Mouse (Mus musculus) megakaryocyte-erythroid progenitor cell, adult 5 weeks (primary cell): ENCODE data around the gene Rbm12. TPM values are rescaled to one million over a fixed set of nuclear protein-coding genes. Genes with fewer than 3 reads are reported as not detected.

Experiments
- polyA plus RNA-seq: library from polyadenylated mRNA; stranded (reverse); fragments of >175 nt; gene quantifications from 2 replicates; pipeline ENCODE4 v1.2.3, GENCODE M21; 2012

Rbm12 gene
- 4.0 and 4.6 TPM in 2 replicates for polyA plus RNA-seq

DNA sequence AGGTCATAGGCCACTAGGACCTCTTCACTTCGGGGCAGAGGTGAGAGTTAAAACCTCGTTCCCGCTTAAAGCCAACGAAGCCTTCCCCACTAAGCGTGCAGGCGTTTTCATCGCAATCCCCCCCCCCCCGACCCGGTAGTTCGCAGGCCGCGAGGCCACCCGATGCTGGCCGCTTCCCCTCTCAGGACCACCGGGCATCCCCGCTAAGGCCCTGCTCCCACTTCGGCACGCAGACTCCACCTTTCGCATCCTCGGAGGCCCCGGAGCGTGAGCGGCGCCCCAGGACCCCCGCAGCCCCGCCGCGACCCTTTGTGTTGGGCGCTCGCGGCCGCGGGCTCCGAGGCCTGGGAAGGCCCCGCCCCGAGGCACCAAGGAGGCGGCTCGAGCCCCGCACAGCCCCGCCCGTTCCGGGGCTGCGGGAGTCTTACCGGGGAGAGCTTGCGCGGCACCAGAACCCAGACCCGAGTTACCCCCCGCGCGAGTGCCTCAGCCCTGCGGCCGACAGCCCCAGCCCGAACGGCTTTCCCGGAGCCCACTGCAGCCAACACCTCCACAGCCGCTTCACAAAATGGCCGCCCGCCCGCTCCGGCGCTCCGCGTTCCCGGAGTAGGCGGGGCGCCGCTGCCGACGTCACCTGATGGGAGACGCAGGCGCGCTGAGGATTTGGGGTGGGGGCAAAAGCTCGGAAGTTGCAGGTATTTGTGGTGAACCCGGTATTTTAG is at the start of gene Rbm12, which contains the start of gene Cpne1:
Gene Rbm12 (minus strand): TSS at position 621 of the 722 bp plus-strand sequence.
Gene Cpne1 (minus strand): TSS at position 608 of the 722 bp plus-strand sequence.

GRCm38 (mm10) chr2:156143953-156144724 is 32.4 kb upstream of the Rbm12 start, which contains the start of the genes Romo1 and Nfs1:
Gene Romo1, plus strand, starts transcription at chr2:156144039.
Gene Nfs1, minus strand, starts transcription at chr2:156144186.

GRCm38 (mm10) chr2:156126992-156127391 is 15.2 kb upstream of the Rbm12 start, which contains the start of gene Gm28036:
Gene Gm28036, minus strand, starts transcription at chr2:156127092.

DNA sequence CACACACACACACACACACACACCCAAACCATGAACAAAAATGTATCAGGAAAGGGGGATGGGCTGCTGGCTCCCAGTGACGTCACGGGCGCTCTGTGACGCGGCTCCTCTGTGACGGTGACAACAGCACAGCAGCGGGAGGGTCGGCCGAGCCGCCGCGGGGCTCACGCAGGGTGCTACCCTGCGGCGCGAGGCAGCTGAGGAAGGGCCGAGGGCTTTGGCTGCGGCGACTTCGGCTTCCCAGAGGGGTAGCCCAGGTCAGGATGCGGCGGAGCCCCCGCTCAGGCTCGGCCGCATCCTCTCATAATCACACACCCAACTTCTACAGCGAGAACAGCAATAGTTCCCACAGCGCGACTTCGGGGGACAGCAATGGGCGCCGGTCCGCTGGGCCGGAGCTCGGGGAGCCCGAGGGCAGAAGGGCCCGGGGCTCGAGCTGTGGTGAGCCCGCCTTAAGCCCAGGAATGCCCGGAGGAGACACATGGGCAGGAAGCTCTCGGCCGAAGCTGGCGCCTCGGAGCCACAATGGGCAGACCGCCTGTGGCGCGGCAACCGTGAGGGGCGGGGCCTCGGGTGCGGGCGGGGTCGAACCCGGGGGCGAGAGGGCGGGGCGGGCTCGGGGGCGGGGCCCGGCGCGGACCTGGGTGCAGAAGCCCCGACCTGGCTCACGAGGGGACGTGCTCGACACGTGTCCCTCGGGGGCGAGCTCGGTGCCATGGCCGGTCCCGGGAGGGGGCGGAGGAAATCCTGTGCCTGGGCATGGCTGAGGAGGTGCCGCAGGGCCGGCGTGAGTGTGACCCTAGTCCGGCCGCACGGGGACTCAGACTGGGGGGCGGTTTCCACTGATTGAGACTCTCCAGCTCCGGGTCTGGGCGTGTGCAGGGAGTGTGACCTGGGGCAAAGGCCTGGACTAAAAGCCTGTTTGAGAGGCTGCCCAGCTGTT is 46.4 kb downstream of the Rbm12 start, which contains the start of gene Spag4:
Gene Spag4 (plus strand): TSS at position 77 of the 943 bp plus-strand sequence.

DNA sequence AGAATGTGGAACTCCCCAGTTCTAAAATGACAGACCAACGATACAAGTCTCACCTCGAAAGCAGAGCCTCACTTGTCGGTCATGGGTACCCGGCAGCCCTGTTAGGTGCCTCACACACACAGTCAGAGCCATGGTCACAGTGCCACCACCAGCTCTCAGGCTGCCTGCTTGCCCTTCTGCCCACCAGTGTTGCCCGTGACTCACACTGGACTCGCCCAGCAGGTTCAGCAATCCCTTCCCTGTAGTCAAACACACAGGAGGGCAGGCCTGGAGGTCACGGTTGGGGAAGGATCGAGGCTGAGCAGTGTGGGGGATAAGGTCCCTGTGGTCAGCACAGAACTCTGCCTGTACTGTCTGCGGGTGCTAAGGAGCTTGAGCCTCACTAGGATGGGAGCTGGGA is 59.0 kb downstream of the Rbm12 start, which contains the start of gene Fer1l4:
Gene Fer1l4 (minus strand): TSS at position 132 of the 400 bp plus-strand sequence.

Other genes starting within 250 kb of the Rbm12 start
- gene Uqcc1, start 181.7 kb downstream of the Rbm12 start, polyA plus RNA-seq, result 6.4 and 7.2 TPM in 2 replicates
- not detected in 2 replicates for gene Gm15557, start 171.2 kb downstream of the Rbm12 start, polyA plus RNA-seq
- gene Gdf5, start 166.6 kb downstream of the Rbm12 start, polyA plus RNA-seq, result not detected in 2 replicates
- gene Cep250, start 155.5 kb downstream of the Rbm12 start, polyA plus RNA-seq, result 24.5 and 39.8 TPM in 2 replicates
- 0.38 and 1.4 TPM in 2 replicates for gene 6430550D23Rik, start 104.0 kb downstream of the Rbm12 start, polyA plus RNA-seq
- gene Ergic3, start 103.9 kb downstream of the Rbm12 start, polyA plus RNA-seq, result 64.6 and 80.7 TPM in 2 replicates
- gene Fer1l4, start 59.0 kb downstream of the Rbm12 start, polyA plus RNA-seq, result 0.03 TPM in 1 of 2 replicates, not detected in the other
- 3.5 and 5.3 TPM in 2 replicates for gene Spag4, start 46.8 kb downstream of the Rbm12 start, polyA plus RNA-seq
- gene Cpne1, start within 50 bp of the Rbm12 start, polyA plus RNA-seq, result 36.1 and 36.4 TPM in 2 replicates
- 2.8 and 3.6 TPM in 2 replicates for gene Gm28036, start 15.1 kb upstream of the Rbm12 start, polyA plus RNA-seq
- 262 TPM in 2 replicates for gene Romo1, start 32.1 kb upstream of the Rbm12 start, polyA plus RNA-seq
- gene Nfs1, start 32.2 kb upstream of the Rbm12 start, polyA plus RNA-seq, result 25.1 and 26.9 TPM in 2 replicates
- gene Rbm39, start 68.3 kb upstream of the Rbm12 start, polyA plus RNA-seq, result 330 and 499 TPM in 2 replicates
- 31.4 and 48.9 TPM in 2 replicates for gene Phf20, start 84.5 kb upstream of the Rbm12 start, polyA plus RNA-seq
- gene Cnbd2, start 200.3 kb upstream of the Rbm12 start, polyA plus RNA-seq, result 2.3 and 2.5 TPM in 2 replicates
- gene Scand1, start 200.7 kb upstream of the Rbm12 start, polyA plus RNA-seq, result 667 and 724 TPM in 2 replicates